Mouse (Mus musculus) heart, adult 2 months (tissue): ENCODE data around the gene Rab13.

Experiments used
- CTCF ChIP-seq: fragments of 200-600 bp; IDR thresholded peaks from 2 replicates; pipeline ENCODE4 v1.8.1; 2022; ENCODE audit warnings: antibody characterized with exemption, mild to moderate bottlenecking, moderate library complexity
- EP300 ChIP-seq: fragments of 200-500 bp; IDR thresholded peaks from 2 replicates; pipeline ENCODE4 v1.6.1; 2011; ENCODE audit warnings: low read depth, low read length, control low read depth; ENCODE audit not compliant: insufficient read depth
- POLR2A ChIP-seq: fragments of 200-500 bp; IDR thresholded peaks from 2 replicates; pipeline ENCODE4 v1.6.1; 2011; ENCODE audit warnings: mild to moderate bottlenecking, low read depth, low read length, control low read depth; ENCODE audit not compliant: insufficient read depth

- TF ChIP-seq POLR2A = no peak
- no peak for TF ChIP-seq CTCF
- TF ChIP-seq EP300 = no peak
Measured at GRCm38 (mm10) chr3:90256731-90257530, 43.4 kb downstream of the Rab13 start.
